Mouse (Mus musculus) erythroblast, embryonic 14.5 days (primary cell): ENCODE measurements around the gene Npr3.

Source experiments
- GATA1 ChIP-seq: IDR thresholded peaks from 2 replicates; pipeline ENCODE4 v1.6.1; 2012; ENCODE audit warnings: low read length, inconsistent platforms, mixed read lengths
- TAL1 ChIP-seq: IDR thresholded peaks from 3 replicates; pipeline ENCODE4 v1.6.1; 2012; ENCODE audit warnings: low read length, inconsistent platforms, mixed read lengths

GRCm38 (mm10) chr15:11860259-11860658 is 46.8 kb downstream of the Npr3 start:
- TF ChIP-seq GATA1: no peak
- TF ChIP-seq TAL1: no peak
